14 mouse cellular contexts compared by ENCODE assay signal in the genomic region with DNA sequence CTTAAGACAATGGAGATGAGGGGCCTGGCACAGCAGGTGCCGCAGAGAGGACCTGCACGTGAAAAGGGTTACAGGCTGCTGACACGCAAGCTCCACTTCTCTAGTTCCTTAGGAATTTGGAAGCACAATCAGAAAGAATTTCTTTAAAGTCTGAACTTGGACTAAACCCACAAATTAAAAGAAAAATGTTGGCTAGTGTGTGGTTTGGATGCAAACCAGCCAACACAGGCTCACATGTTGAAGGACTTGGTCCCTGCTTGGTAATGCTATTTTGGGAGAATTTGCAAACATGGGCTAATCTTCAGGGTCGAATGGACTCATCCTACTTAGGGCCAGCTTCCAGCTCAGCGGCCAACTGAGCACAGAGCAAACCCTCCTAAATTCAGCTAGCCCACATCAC.
"Had no signal": no experiment of that assay in that cellular context is flagged by ENCODE, and none has a peak within 500 bp of the region (broad histone marks: within the 10 kb centered on the region; RNA-seq: fewer than 3 reads in every experiment).

No protein-coding gene starts in this region.

- H3K27me3 ChIP-seq: liver, embryonic 15.5 days; midbrain, embryonic 15.5 days; neural tube, embryonic 12.5 days had no signal

- H3K4me2 ChIP-seq: liver, embryonic 11.5 days; liver, embryonic 15.5 days; midbrain, embryonic 11.5 days; midbrain, embryonic 15.5 days; neural tube, embryonic 12.5 days had no signal

- H3K9ac ChIP-seq: liver, embryonic 15.5 days; midbrain, embryonic 15.5 days; neural tube, embryonic 12.5 days had no signal

- H3K36me3 ChIP-seq: limb, embryonic 10.5 days; liver, embryonic 15.5 days; midbrain, embryonic 15.5 days; neural tube, embryonic 12.5 days had no signal

- H3K4me1 ChIP-seq: liver, embryonic 15.5 days; megakaryocyte, embryonic 14.5 days; midbrain, embryonic 15.5 days had no signal

- H3K9me3 ChIP-seq: limb, embryonic 10.5 days; liver, embryonic 15.5 days; midbrain, embryonic 15.5 days; neural tube, embryonic 12.5 days had no signal

- ATAC-seq: midbrain, embryonic 15.5 days had no signal

- H3K27ac ChIP-seq: layer of hippocampus, adult 2 months; limb, embryonic 10.5 days; liver, embryonic 15.5 days; macrophage; midbrain, embryonic 15.5 days; neural tube, embryonic 12.5 days; stomach, postnatal 0 days had no signal

- H3K4me3 ChIP-seq: layer of hippocampus, adult 2 months; limb, embryonic 10.5 days; liver, embryonic 15.5 days; megakaryocyte, embryonic 14.5 days; midbrain, embryonic 15.5 days; neural tube, embryonic 12.5 days had no signal

- DNase-seq: kidney, postnatal 4 days; lung, adult 2 months; lung, postnatal 14 days; right cerebral cortex, postnatal 25 days had no signal
